Mouse (Mus musculus) ES-E14 (cell line): ENCODE measurements around the gene Gm12248.

Experiments used
- HCFC1 ChIP-seq: IDR thresholded peaks from 2 replicates; pipeline ENCODE4 v1.6.1; 2012; ENCODE audit warnings: low read length, inconsistent platforms, borderline replicate concordance; ENCODE audit not compliant: insufficient read depth
- MAFK ChIP-seq: IDR thresholded peaks from 2 replicates; pipeline ENCODE4 v1.6.1; 2014; ENCODE audit warnings: mild to moderate bottlenecking, low read depth, low read length, inconsistent platforms; ENCODE audit not compliant: insufficient read depth
- ZC3H11A ChIP-seq: IDR thresholded peaks from 2 replicates; pipeline ENCODE4 v1.6.1; 2012; ENCODE audit warnings: low read depth, mild to moderate bottlenecking, inconsistent platforms, low read length, borderline replicate concordance
- ZNF384 ChIP-seq: IDR thresholded peaks from 2 replicates; pipeline ENCODE4 v1.6.1; 2012; ENCODE audit warnings: low read depth, low read length, inconsistent platforms

GRCm38 (mm10) chr11:58096821-58097620 lies 4.1 kb upstream of the Gm12248 start:
- TF ChIP-seq MAFK = no peak
- TF ChIP-seq ZC3H11A = no peak
- TF ChIP-seq ZNF384 = no peak
- no peak for TF ChIP-seq HCFC1
